Mouse (Mus musculus) cortical plate, adult 2 months (tissue): ENCODE measurements around the gene Cog3. TPM values are rescaled to one million over a fixed set of nuclear protein-coding genes. Genes with fewer than 3 reads are reported as not detected.

Source experiments
- H3K27ac ChIP-seq: fragments of 200-500 bp; 2 replicates; pipeline ENCODE4 v1.5.1; 2012; ENCODE audit warnings: low read length, control low read depth, inconsistent platforms; ENCODE audit not compliant: insufficient read depth
- H3K4me1 ChIP-seq: fragments of 200-500 bp; 2 replicates; pipeline ENCODE4 v1.6.1; 2011; ENCODE audit warnings: low read length; ENCODE audit not compliant: control insufficient read depth, insufficient read depth
- H3K4me3 ChIP-seq: fragments of 200-500 bp; 2 replicates; pipeline ENCODE4 v1.5.1; 2011; ENCODE audit warnings: mild to moderate bottlenecking, low read length, control low read depth; ENCODE audit not compliant: insufficient read depth
- CTCF ChIP-seq: fragments of 200-500 bp; IDR thresholded peaks from 2 replicates; pipeline ENCODE4 v1.5.1; 2011; ENCODE audit warnings: mild to moderate bottlenecking, control low read depth, low read length; ENCODE audit not compliant: insufficient read depth; ENCODE audit errors: extremely low read depth
- POLR2A ChIP-seq: fragments of 200-500 bp; IDR thresholded peaks from 2 replicates; pipeline ENCODE4 v1.6.1; 2011; ENCODE audit warnings: mild to moderate bottlenecking, low read length, control low read depth; ENCODE audit not compliant: insufficient read depth; ENCODE audit errors: extremely low read depth
- polyA plus RNA-seq: library from polyadenylated mRNA; depleted of rRNA; stranded (reverse); fragments of >200 nt; gene quantifications from 2 replicates; pipeline ENCODE4 v1.2.3, GENCODE M21; 2012

Cog3 gene
- polyA plus RNA-seq, 1 experiment: 24.4 TPM

- H3K27ac ChIP-seq: no peak overlapping the region
- TF ChIP-seq CTCF (no peak), POLR2A (no peak)
- H3K4me3 ChIP-seq: no peak overlapping the region
- no peaks in the 10 kb centered on the region; the same call in 1 of the 2 replicates for H3K4me1 ChIP-seq
Measured at GRCm38 (mm10) chr14:75741904-75742303, 12.4 kb downstream of the Cog3 start.

GRCm38 (mm10) chr14:75735597-75735996, 18.7 kb downstream of the Cog3 start:
- TF ChIP-seq CTCF (no peak), POLR2A (no peak)
- Histone ChIP-seq H3K4me3 (no peak overlapping the region), H3K4me1 (no peaks in the 10 kb centered on the region), H3K27ac (no peak overlapping the region)

- Histone ChIP-seq H3K27ac (no peak overlapping the region), H3K4me1 (no peaks in the 10 kb centered on the region), H3K4me3 (no peak overlapping the region)
- TF ChIP-seq CTCF (no peak), POLR2A (no peak)
Measured at GRCm38 (mm10) chr14:75732631-75733030, 21.7 kb downstream of the Cog3 start.

- Histone ChIP-seq H3K4me1 (no peaks in the 10 kb centered on the region), H3K4me3 (no peak overlapping the region), H3K27ac (no peak overlapping the region)
- TF ChIP-seq POLR2A (no peak), CTCF (no peak)
Measured at GRCm38 (mm10) chr14:75731361-75731760, 23.0 kb downstream of the Cog3 start.

- Histone ChIP-seq H3K4me3 (no peak overlapping the region), H3K4me1 (no peaks in the 10 kb centered on the region), H3K27ac (no peak overlapping the region)
- TF ChIP-seq POLR2A: no peak
- TF ChIP-seq CTCF: no peak
Measured at GRCm38 (mm10) chr14:75728111-75728510, 26.2 kb downstream of the Cog3 start.

- TF ChIP-seq POLR2A (no peak), CTCF (peak; percentile 49)
- Histone ChIP-seq H3K27ac (no peak overlapping the region), H3K4me3 (no peak overlapping the region), H3K4me1 (no peaks in the 10 kb centered on the region)
Measured at GRCm38 (mm10) chr14:75727046-75727445, 27.3 kb downstream of the Cog3 start.

- no peak overlapping the region for H3K4me3 ChIP-seq
- H3K4me1 ChIP-seq: no peaks in the 10 kb centered on the region
- TF ChIP-seq CTCF: no peak
- TF ChIP-seq POLR2A: no peak
- no peak overlapping the region for H3K27ac ChIP-seq
Measured at GRCm38 (mm10) chr14:75722816-75723215, 31.5 kb downstream of the Cog3 start.

- H3K4me3 ChIP-seq: no peak overlapping the region
- TF ChIP-seq CTCF (peak; percentile 82), POLR2A (no peak)
- no peak overlapping the region for H3K27ac ChIP-seq
- H3K4me1 ChIP-seq: no peaks in the 10 kb centered on the region
Measured at GRCm38 (mm10) chr14:75721977-75722563, 32.2 kb downstream of the Cog3 start.

GRCm38 (mm10) chr14:75720121-75720520, 34.2 kb downstream of the Cog3 start:
- TF ChIP-seq POLR2A: no peak
- no peak for TF ChIP-seq CTCF

GRCm38 (mm10) chr14:75716410-75716809, 37.9 kb downstream of the Cog3 start:
- no peaks in the 10 kb centered on the region for H3K4me1 ChIP-seq
- H3K27ac ChIP-seq: no peak overlapping the region
- TF ChIP-seq CTCF (no peak), POLR2A (no peak)
- no peak overlapping the region for H3K4me3 ChIP-seq

More at GRCm38 (mm10) chr14:75720121-75720520, 34.2 kb downstream of the Cog3 start:
- H3K4me3 ChIP-seq: no peak overlapping the region
- no peaks in the 10 kb centered on the region for H3K4me1 ChIP-seq
- H3K27ac ChIP-seq: no peak overlapping the region
